Mouse (Mus musculus) heart, embryonic 15.5 days (tissue): Measurements from ENCODE around the gene Uap1. TPM values are rescaled to one million over a fixed set of nuclear protein-coding genes. Genes with fewer than 3 reads are reported as not detected.

Experiments used
- ATAC-seq: fragments of 200-750 bp; cut with Nextera tagmentation; replicated peaks from 2 replicates; pipeline ENCODE4 v1.8.0; 2017; ENCODE audit warnings: low read depth, moderate TSS enrichment; ENCODE audit not compliant: insufficient number of reproducible peaks, insufficient read depth, low FRiP score
- H3K27ac ChIP-seq: fragments of 300-500 bp; sonication (generic); 2 replicates; pipeline ENCODE4 v1.5.1; 2015; ENCODE audit warnings: mild to moderate bottlenecking, inconsistent platforms
- H3K27me3 ChIP-seq: fragments of 300-500 bp; sonication (generic); 2 replicates; pipeline ENCODE4 v1.6.1; 2015; ENCODE audit warnings: inconsistent platforms
- H3K36me3 ChIP-seq: fragments of 300-500 bp; sonication (generic); 2 replicates; pipeline ENCODE4 v1.6.1; 2015; ENCODE audit warnings: mild to moderate bottlenecking, inconsistent platforms
- H3K4me1 ChIP-seq: fragments of 300-500 bp; sonication (generic); replicated peaks from 2 replicates; pipeline ENCODE4 v1.6.1; 2015; ENCODE audit warnings: inconsistent platforms
- H3K4me2 ChIP-seq: fragments of 300-500 bp; sonication (generic); 2 replicates; pipeline ENCODE4 v1.6.1; 2015; ENCODE audit warnings: inconsistent platforms, mild to moderate bottlenecking, moderate library complexity
- H3K4me3 ChIP-seq: fragments of 300-500 bp; sonication (generic); 2 replicates; pipeline ENCODE4 v1.5.1; 2015; ENCODE audit warnings: mild to moderate bottlenecking, inconsistent platforms
- H3K9ac ChIP-seq: fragments of 300-500 bp; sonication (generic); 2 replicates; pipeline ENCODE4 v1.6.1; 2015; ENCODE audit warnings: mild to moderate bottlenecking, inconsistent platforms
- H3K9me3 ChIP-seq: fragments of 300-500 bp; sonication (generic); replicated peaks from 2 replicates; pipeline ENCODE4 v1.6.1; 2016; ENCODE audit warnings: inconsistent platforms
- WGBS: fragments of 180-500 bp; shearing (Covaris S2); methylation state at CpG from one replicate; pipeline ENCODE4 v1.1.7; 2015; ENCODE audit warnings: mixed read lengths; 5-methylcytosine and 5-hydroxymethylcytosine counted together
- polyA plus RNA-seq: library from polyadenylated mRNA; unstranded; fragments of >200 nt; fragmentation: Nextera tagmentation; extraction: Ambion mirVana; gene quantifications from 2 replicates; pipeline ENCODE4 v1.2.1, GENCODE M21; 2015

Uap1 gene
- 45.0 and 46.0 TPM in 2 replicates for polyA plus RNA-seq

DNA sequence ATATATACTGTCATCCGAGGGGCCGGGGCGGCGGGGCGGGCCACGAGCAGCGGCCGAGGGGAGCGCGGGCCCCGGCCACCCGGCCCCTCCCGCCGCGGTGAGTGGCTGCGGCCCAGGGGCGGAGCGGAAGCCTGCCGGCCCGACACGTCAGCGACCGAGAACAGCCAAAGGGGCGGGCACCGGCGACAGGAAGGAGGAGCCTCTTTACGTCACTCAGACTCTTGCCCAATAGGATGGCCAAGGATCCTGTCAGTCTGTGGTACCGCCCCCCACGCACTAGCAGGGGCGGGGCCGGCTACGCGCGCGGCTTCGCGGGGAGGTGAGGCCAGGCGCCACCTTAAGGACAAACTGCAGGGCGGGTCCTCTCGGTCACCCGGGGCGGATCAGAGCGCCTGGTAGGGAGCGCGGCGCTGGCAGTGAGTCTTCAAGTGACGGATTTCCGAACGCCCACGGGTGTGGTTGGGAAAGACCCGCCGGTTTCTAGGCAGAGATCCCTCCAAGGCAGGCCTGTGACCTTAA lies at the start of gene Uap1:
Uap1 (minus strand) TSS at position 144 of the 519 bp plus-strand sequence.
- H3K27ac ChIP-seq = peak within 1 kb of the TSS; percentile 94
- no peaks in the 10 kb centered on the region for H3K36me3 ChIP-seq
- H3K9ac ChIP-seq = peak within 1 kb of the TSS; percentile 82
- peak; percentile 98 for ATAC-seq
- peak within 1 kb of the TSS; percentile 78 for H3K4me3 ChIP-seq
- H3K27me3 ChIP-seq = no peaks in the 10 kb centered on the region
- peak within 1 kb of the TSS; percentile 77 for H3K4me2 ChIP-seq
- peaks cover 15% of the 10 kb centered on the region for H3K4me1 ChIP-seq
- WGBS = under 1% methylated on average over 49 of the region's 52 CpGs
- H3K9me3 ChIP-seq = no peaks in the 10 kb centered on the region

DNA sequence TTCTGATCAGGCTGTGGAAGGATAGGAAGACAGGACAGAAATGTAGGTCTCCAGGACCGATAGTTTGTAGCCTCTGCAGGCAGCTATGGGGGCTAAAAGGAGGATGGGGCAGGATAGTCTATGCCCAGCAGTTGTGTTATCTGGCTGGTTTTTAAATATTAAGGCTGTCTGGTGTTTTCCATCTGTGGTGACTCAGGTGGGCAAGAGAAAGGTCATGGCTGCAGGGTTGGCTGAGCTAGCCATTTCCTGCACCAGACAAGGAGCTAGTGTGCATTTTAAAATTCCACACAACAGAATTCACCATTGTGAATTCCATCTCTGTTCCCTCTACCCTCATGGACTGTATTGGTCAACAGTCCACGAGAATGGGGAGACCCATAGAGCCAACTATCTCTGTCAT lies 48.5 kb upstream of the Uap1 start:
- Histone ChIP-seq H3K9me3 (no peaks in the 10 kb centered on the region), H3K27me3 (peaks cover 4% of the 10 kb centered on the region), H3K4me2 (no peak overlapping the region), H3K4me1 (no peaks in the 10 kb centered on the region), H3K9ac (no peak overlapping the region), H3K27ac (no peak overlapping the region), H3K36me3 (no peaks in the 10 kb centered on the region), H3K4me3 (no peak overlapping the region)
- 69% methylated on average over 2 of the region's 2 CpGs for WGBS
- ATAC-seq = no peak

DNA sequence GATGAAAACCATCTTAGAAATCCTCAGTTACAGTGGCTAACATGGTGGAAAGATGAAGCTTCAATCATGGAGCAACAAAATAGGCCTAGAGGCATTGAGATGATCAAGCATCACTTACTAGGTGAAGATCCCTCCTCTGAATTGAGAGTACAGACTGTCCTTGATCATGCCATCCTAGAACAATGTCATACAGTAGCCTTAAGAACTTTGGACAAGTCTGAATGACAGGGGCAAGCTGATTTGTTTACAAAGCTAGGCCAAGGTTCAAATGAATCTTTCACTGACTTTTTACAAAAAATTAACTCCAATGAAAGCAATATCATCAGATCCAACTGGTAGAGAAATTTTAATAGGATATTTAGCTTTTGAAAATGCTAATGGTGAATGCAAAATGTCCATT lies 45.6 kb upstream of the Uap1 start:
- Histone ChIP-seq H3K9me3 (no peaks in the 10 kb centered on the region), H3K9ac (no peak overlapping the region), H3K27me3 (peaks cover 14% of the 10 kb centered on the region), H3K27ac (no peak overlapping the region), H3K4me2 (no peak overlapping the region), H3K36me3 (no peaks in the 10 kb centered on the region), H3K4me1 (no peaks in the 10 kb centered on the region), H3K4me3 (no peak overlapping the region)
- no peak for ATAC-seq

DNA sequence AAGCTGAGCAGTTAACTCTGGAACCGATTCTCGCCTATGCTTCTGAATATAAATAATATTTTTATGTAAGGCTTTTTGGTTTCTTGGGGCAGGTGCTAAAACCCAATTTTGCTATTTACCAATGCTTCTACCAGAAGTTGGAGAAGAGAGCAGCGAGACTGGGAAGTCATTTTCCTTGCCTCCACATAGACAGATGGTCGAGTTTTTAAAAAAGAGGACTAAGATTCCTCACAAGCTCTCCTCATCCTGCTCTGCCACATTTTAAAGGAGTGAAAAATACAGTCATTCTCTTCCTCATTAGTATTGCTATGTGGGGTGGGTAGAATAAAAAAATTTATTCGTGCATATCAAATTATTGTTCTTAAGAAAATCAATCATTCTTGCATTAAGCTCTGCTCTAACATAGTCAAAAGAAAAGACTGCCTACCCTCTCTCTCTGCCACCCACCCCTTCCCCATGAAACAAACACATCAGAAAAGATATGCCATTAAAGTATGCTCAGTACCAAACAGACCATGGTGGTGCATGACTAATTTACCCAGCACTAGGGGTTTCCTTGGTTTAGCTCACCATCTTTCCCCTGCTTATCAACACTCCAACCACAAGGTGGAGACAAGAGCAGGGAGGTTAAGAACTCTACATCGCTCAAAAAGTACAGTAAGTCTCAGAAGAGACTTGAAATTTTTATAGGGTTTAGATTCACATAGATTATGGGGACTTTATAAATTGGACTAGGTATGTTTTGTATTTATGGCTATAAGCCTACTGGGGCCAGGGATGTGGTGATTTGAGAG lies 43.5 kb upstream of the Uap1 start:
- Histone ChIP-seq H3K9me3 (no peaks in the 10 kb centered on the region), H3K27me3 (peaks cover 14% of the 10 kb centered on the region), H3K4me1 (peaks cover 6% of the 10 kb centered on the region), H3K27ac (no peak overlapping the region), H3K4me3 (no peak overlapping the region), H3K9ac (no peak overlapping the region), H3K4me2 (no peak overlapping the region), H3K36me3 (no peaks in the 10 kb centered on the region)
- WGBS = 76% methylated on average over 6 of the region's 6 CpGs
- ATAC-seq = no peak

- Histone ChIP-seq H3K9me3 (no peaks in the 10 kb centered on the region), H3K4me2 (peak overlapping the region; percentile 75), H3K27me3 (peaks cover 10% of the 10 kb centered on the region; the same call in 1 of the 2 replicates), H3K36me3 (peaks cover 10% of the 10 kb centered on the region), H3K4me1 (peaks cover 7% of the 10 kb centered on the region), H3K27ac (peak overlapping the region; percentile 86; the same call in 1 of the 2 replicates), H3K4me3 (peak overlapping the region; percentile 72), H3K9ac (0 out of 2 replicates have a peak overlapping the region, but pooled peaks have one; percentile 83)
- 67% methylated on average over 3 of the region's 3 CpGs for WGBS
- no peak for ATAC-seq
Measured at GRCm38 (mm10) chr1:170215590-170215989, 40.8 kb upstream of the Uap1 start.

DNA sequence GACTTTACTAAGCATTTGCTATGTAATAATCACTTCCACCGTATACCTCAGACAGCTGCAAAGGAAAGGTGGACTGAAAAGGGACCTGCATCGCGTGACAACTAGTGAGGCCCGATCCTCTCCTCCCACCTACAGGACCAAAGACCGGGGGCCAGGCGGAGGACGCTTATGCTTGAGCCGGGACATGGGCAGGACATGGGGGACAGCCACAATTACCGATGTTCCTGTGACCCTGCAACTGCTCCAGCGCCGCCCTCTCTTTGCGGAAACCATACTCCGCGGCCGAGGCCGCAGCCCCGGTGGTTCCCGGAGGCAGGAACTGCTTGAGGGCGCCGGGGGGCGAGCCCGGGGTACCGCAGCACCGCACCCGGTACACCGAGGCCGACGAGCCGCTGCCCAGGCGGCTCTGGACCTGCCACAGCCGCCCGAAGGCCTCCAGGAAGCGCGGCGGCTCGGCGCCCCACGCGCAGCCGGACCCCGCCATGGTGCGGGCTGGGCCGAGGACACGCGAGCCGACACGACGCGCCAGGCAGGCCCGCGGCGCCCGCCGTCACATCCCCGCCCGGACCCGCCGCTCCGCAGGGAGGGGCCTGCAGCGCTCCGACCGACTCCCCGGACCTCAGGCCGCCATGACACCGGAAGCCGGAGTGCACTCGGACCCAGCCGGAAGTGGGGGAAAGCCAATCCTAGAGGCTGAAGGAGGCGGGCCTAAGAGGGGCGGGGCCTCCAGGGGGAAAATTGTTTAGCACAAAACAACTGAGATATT lies 40.2 kb upstream of the Uap1 start, which contains the start of gene Uhmk1:
Uhmk1 (minus strand) TSS at position 641 of the 766 bp plus-strand sequence.
- peak within 1 kb of the TSS; percentile 83 for H3K9ac ChIP-seq
- peaks cover 15% of the 10 kb centered on the region for H3K36me3 ChIP-seq
- under 1% methylated on average over 70 of the region's 70 CpGs for WGBS
- H3K4me3 ChIP-seq = peak within 1 kb of the TSS; percentile 72
- peak within 1 kb of the TSS; percentile 75 for H3K4me2 ChIP-seq
- peaks cover 7% of the 10 kb centered on the region for H3K4me1 ChIP-seq
- no peaks in the 10 kb centered on the region for H3K9me3 ChIP-seq
- peak within 1 kb of the TSS; percentile 86 for H3K27ac ChIP-seq
- ATAC-seq = peak; percentile 97
- peaks cover 10% of the 10 kb centered on the region; the same call in 1 of the 2 replicates for H3K27me3 ChIP-seq

DNA sequence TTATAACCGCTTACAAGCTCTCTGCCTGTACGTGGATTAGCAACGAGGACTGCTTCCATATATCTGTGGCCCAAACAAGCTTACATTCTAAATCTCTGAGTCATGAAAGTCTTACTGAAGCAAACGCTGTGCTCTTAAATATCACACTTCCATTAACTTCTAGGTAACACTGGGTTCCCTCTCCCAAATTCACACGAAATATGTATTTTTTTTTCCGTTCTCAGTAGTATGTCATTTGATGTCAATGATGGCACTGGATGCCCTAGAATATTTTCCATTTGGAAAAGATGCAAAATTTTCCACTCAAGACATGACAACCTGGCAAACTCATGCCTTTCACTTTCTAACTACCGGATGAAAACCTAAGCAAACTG lies 39.6 kb upstream of the Uap1 start:
- H3K27me3 ChIP-seq = peaks cover 10% of the 10 kb centered on the region; the same call in 1 of the 2 replicates
- H3K9ac ChIP-seq = peak overlapping the region; percentile 83
- 20% methylated on average over 7 of the region's 7 CpGs for WGBS
- H3K27ac ChIP-seq = peak overlapping the region; percentile 86
- H3K9me3 ChIP-seq = no peaks in the 10 kb centered on the region
- H3K4me3 ChIP-seq = peak overlapping the region; percentile 72
- H3K4me2 ChIP-seq = peak overlapping the region; percentile 75
- peaks cover 7% of the 10 kb centered on the region for H3K4me1 ChIP-seq
- ATAC-seq = no peak
- H3K36me3 ChIP-seq = peaks cover 20% of the 10 kb centered on the region

- H3K9me3 ChIP-seq = no peaks in the 10 kb centered on the region
- H3K4me2 ChIP-seq = no peak overlapping the region
- H3K4me1 ChIP-seq = peaks cover 7% of the 10 kb centered on the region
- WGBS = 91% methylated on average over 10 of the region's 10 CpGs
- no peak overlapping the region for H3K27ac ChIP-seq
- no peak overlapping the region for H3K4me3 ChIP-seq
- peaks cover 28% of the 10 kb centered on the region for H3K36me3 ChIP-seq
- H3K27me3 ChIP-seq = peaks cover 10% of the 10 kb centered on the region; the same call in 1 of the 2 replicates
- ATAC-seq = no peak
- no peak overlapping the region for H3K9ac ChIP-seq
Measured at GRCm38 (mm10) chr1:170213181-170213879, 38.6 kb upstream of the Uap1 start.

GRCm38 (mm10) chr1:170206395-170206794 lies 31.6 kb upstream of the Uap1 start:
- no peak overlapping the region for H3K4me2 ChIP-seq
- ATAC-seq = no peak
- H3K4me1 ChIP-seq = no peaks in the 10 kb centered on the region
- WGBS = 92% methylated on average over 6 of the region's 6 CpGs
- H3K9ac ChIP-seq = no peak overlapping the region
- peaks cover 74% of the 10 kb centered on the region for H3K36me3 ChIP-seq
- no peak overlapping the region for H3K27ac ChIP-seq
- H3K27me3 ChIP-seq = no peaks in the 10 kb centered on the region
- no peak overlapping the region for H3K4me3 ChIP-seq
- no peaks in the 10 kb centered on the region for H3K9me3 ChIP-seq

DNA sequence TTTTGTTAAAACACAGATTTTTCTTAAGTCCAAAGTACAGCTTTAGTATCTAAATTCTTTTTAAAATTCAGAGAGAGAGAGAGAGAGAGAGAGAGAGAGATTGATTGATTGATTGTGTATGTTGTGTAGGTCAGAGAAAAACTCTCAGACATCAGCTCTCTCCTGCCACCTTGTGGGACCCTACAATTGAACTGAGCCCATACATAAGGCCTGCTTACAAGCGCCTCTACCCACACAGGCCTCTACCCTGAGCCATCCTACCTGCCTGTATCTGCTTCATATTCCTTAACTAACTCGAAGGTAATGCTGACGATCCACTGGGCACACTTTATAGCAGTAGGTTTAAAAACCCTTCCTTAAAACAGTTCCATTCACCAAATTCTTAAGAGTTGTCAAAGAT lies 25.6 kb upstream of the Uap1 start:
- no peaks in the 10 kb centered on the region for H3K9me3 ChIP-seq
- WGBS = 70% methylated on average over 3 of the region's 3 CpGs
- no peak overlapping the region for H3K27ac ChIP-seq
- no peak overlapping the region for H3K9ac ChIP-seq
- no peak for ATAC-seq
- H3K36me3 ChIP-seq = peaks cover 65% of the 10 kb centered on the region
- no peak overlapping the region for H3K4me2 ChIP-seq
- H3K27me3 ChIP-seq = no peaks in the 10 kb centered on the region
- H3K4me1 ChIP-seq = no peaks in the 10 kb centered on the region
- no peak overlapping the region for H3K4me3 ChIP-seq

GRCm38 (mm10) chr1:170196211-170196610 lies 21.5 kb upstream of the Uap1 start:
- ATAC-seq = no peak
- Histone ChIP-seq H3K27me3 (no peaks in the 10 kb centered on the region), H3K9ac (no peak overlapping the region), H3K9me3 (no peaks in the 10 kb centered on the region), H3K4me1 (no peaks in the 10 kb centered on the region), H3K4me3 (no peak overlapping the region), H3K27ac (no peak overlapping the region), H3K4me2 (no peak overlapping the region), H3K36me3 (peaks cover 73% of the 10 kb centered on the region)
- WGBS = 96% methylated on average over 8 of the region's 8 CpGs
